Mouse (Mus musculus) CH12.LX (cell line): ENCODE results near the gene Pced1b. TPM values are rescaled to one million over a fixed set of nuclear protein-coding genes. Genes with fewer than 3 reads are reported as not detected.

Experiments used
- DNase-seq: peaks from one replicate; pipeline ENCODE4 v3.0.0-alpha.2; 2013; ENCODE audit errors: extremely low read depth
- H3K27ac ChIP-seq: 2 replicates; pipeline ENCODE4 v1.5.1; 2012; ENCODE audit warnings: low read depth, mild to moderate bottlenecking, control low read depth, moderate library complexity; ENCODE audit not compliant: insufficient read depth
- H3K27me3 ChIP-seq: replicated peaks from 2 replicates; pipeline ENCODE3; 2012; ENCODE audit warnings: inconsistent platforms
- H3K36me3 ChIP-seq, 2 experiments: replicated peaks in 1 of 2; 2 replicates each; pipeline versions ENCODE3 to v1.6.1; 2012; ENCODE audit warnings: inconsistent platforms in 1 of 2, low read length in 1 of 2, mild to moderate bottlenecking in 1 of 2, mixed read lengths in 1 of 2, moderate library complexity in 1 of 2; ENCODE audit not compliant: control insufficient read depth in 1 of 2, insufficient read depth in 1 of 2
- H3K4me1 ChIP-seq, 2 experiments: 2 replicates each; pipeline ENCODE4 v1.6.1; 2012; ENCODE audit warnings: inconsistent platforms in 1 of 2, moderate library complexity in 1 of 2; ENCODE audit not compliant: insufficient read depth in 2 of 2, control insufficient read depth in 1 of 2
- H3K4me2 ChIP-seq: 2 replicates; pipeline ENCODE4 v1.6.1; 2012; ENCODE audit warnings: low read depth, mild to moderate bottlenecking, control low read depth; ENCODE audit not compliant: poor library complexity, insufficient read depth, severe bottlenecking
- H3K4me3 ChIP-seq, 3 experiments: fragments of 150-350 bp in 1 of 3; sonication (generic) in 1 of 3; replicated peaks in 1 of 3; 2 replicates each; pipeline versions ENCODE3 to v1.5.1; 2011 to 2012; ENCODE audit warnings: low read depth in 2 of 3, low read length in 2 of 3, mild to moderate bottlenecking in 2 of 3, moderate library complexity in 2 of 3, control low read depth in 1 of 3, improper control_type of control experiment in 1 of 3, inconsistent platforms in 1 of 3, mixed read lengths in 1 of 3; ENCODE audit not compliant: poor library complexity in 1 of 3
- H3K79me2 ChIP-seq: replicated peaks from 2 replicates; pipeline ENCODE4 v1.6.1; 2012; ENCODE audit warnings: mild to moderate bottlenecking, moderate library complexity; ENCODE audit not compliant: control insufficient read depth, poor library complexity, insufficient read depth, severe bottlenecking; ENCODE audit errors: extremely low read depth
- H3K9ac ChIP-seq: 2 replicates; pipeline ENCODE4 v1.6.1; 2012; ENCODE audit warnings: low read depth, mild to moderate bottlenecking, control low read depth, moderate library complexity; ENCODE audit not compliant: insufficient read depth
- H3K9me3 ChIP-seq: replicated peaks from 2 replicates; pipeline ENCODE3; 2012; ENCODE audit warnings: low read length, inconsistent platforms, mixed read lengths
- CHD1 ChIP-seq: IDR thresholded peaks from 2 replicates; pipeline ENCODE4 v1.6.1; 2012; ENCODE audit warnings: low read depth, low read length, improper control_type of control experiment, inconsistent platforms
- CHD2 ChIP-seq: IDR thresholded peaks from 2 replicates; pipeline ENCODE4 v1.6.1; 2011; ENCODE audit warnings: low read length, improper control_type of control experiment
- CTCF ChIP-seq, 2 experiments: IDR thresholded peaks in 1 of 2; conservative IDR thresholded peaks in 1 of 2; 2 replicates each; pipeline ENCODE4 v1.5.1; 2011 to 2012; ENCODE audit warnings: low read depth in 2 of 2, low read length in 2 of 2, improper control_type of control experiment in 1 of 2, inconsistent platforms in 1 of 2, mild to moderate bottlenecking in 1 of 2, moderate library complexity in 1 of 2
- E2F4 ChIP-seq: IDR thresholded peaks from 2 replicates; pipeline ENCODE4 v1.6.1; 2011; ENCODE audit warnings: low read depth, low read length, improper control_type of control experiment; ENCODE audit not compliant: insufficient replicate concordance
- ELF1 ChIP-seq: IDR thresholded peaks from 2 replicates; pipeline ENCODE4 v1.6.1; 2014; ENCODE audit warnings: low read depth, mild to moderate bottlenecking, inconsistent platforms, low read length, improper control_type of control experiment
- JUN ChIP-seq: IDR thresholded peaks from 2 replicates; pipeline ENCODE4 v1.6.1; 2011; ENCODE audit warnings: low read depth, mild to moderate bottlenecking, low read length, improper control_type of control experiment, moderate library complexity; ENCODE audit not compliant: insufficient read depth
- KAT2A ChIP-seq: IDR thresholded peaks from 2 replicates; pipeline ENCODE4 v1.6.1; 2012; ENCODE audit warnings: low read length, improper control_type of control experiment, inconsistent platforms; ENCODE audit not compliant: insufficient replicate concordance
- MAFK ChIP-seq: IDR thresholded peaks from 2 replicates; pipeline ENCODE4 v1.6.1; 2011; ENCODE audit warnings: low read length, improper control_type of control experiment; ENCODE audit not compliant: insufficient replicate concordance
- MAZ ChIP-seq: IDR thresholded peaks from 2 replicates; pipeline ENCODE4 v1.6.1; 2012; ENCODE audit warnings: low read depth, mild to moderate bottlenecking, inconsistent platforms, low read length, improper control_type of control experiment, moderate library complexity
- POLR2A ChIP-seq: IDR thresholded peaks from 2 replicates; pipeline ENCODE4 v1.6.1; 2011; ENCODE audit warnings: low read depth, mild to moderate bottlenecking, improper control_type of control experiment, low read length
- RAD21 ChIP-seq: IDR thresholded peaks from 2 replicates; pipeline ENCODE4 v1.6.1; 2011; ENCODE audit warnings: low read depth, mild to moderate bottlenecking, low read length, improper control_type of control experiment, moderate library complexity
- RCOR1 ChIP-seq: conservative IDR thresholded peaks from 2 replicates; pipeline ENCODE4 v1.6.1; 2012; ENCODE audit warnings: low read depth, mild to moderate bottlenecking, inconsistent platforms, low read length, improper control_type of control experiment
- SIN3A ChIP-seq: IDR thresholded peaks from 2 replicates; pipeline ENCODE4 v1.6.1; 2012; ENCODE audit warnings: low read length, improper control_type of control experiment, inconsistent platforms
- SMC3 ChIP-seq: IDR thresholded peaks from 2 replicates; pipeline ENCODE4 v1.6.1; 2011; ENCODE audit warnings: low read depth, low read length, improper control_type of control experiment
- TBP ChIP-seq: conservative IDR thresholded peaks from 2 replicates; pipeline ENCODE4 v1.6.1; 2011; ENCODE audit warnings: low read depth, low read length, improper control_type of control experiment
- TCF12 ChIP-seq: IDR thresholded peaks from 2 replicates; pipeline ENCODE4 v1.6.1; 2014; ENCODE audit warnings: low read depth, mild to moderate bottlenecking, inconsistent platforms, low read length, improper control_type of control experiment
- UBTF ChIP-seq: IDR thresholded peaks from 2 replicates; pipeline ENCODE4 v1.6.1; 2012; ENCODE audit warnings: low read depth, mild to moderate bottlenecking, inconsistent platforms, low read length, improper control_type of control experiment, moderate library complexity
- USF2 ChIP-seq: conservative IDR thresholded peaks from 2 replicates; pipeline ENCODE4 v1.6.1; 2011; ENCODE audit warnings: low read depth, low read length, improper control_type of control experiment
- ZKSCAN1 ChIP-seq: IDR thresholded peaks from 2 replicates; pipeline ENCODE4 v1.6.1; 2012; ENCODE audit warnings: low read depth, inconsistent platforms, low read length, improper control_type of control experiment, borderline replicate concordance
- ZMIZ1 ChIP-seq: IDR thresholded peaks from 2 replicates; pipeline ENCODE4 v1.6.1; 2012; ENCODE audit warnings: low read depth, mild to moderate bottlenecking, inconsistent platforms, low read length, improper control_type of control experiment
- ZNF384 ChIP-seq: IDR thresholded peaks from 2 replicates; pipeline ENCODE4 v1.6.1; 2012; ENCODE audit warnings: low read depth, low read length, improper control_type of control experiment, inconsistent platforms
- dilution Hi-C: fragments of 300-500 bp; cut with MboI; formaldehyde crosslinking; loops from 2 replicates; pipeline ENCODE4 v1.14.3; 2020; ENCODE audit warnings: low sequenced_read_pairs; ENCODE audit not compliant: extremely low pct_unique_long_range_greater_than_20kb, extremely low pct_ligation_motif_present
- in situ Hi-C: fragments of 300-500 bp; cut with MboI; formaldehyde crosslinking; loops from 3 replicates; pipeline ENCODE4 v1.14.3; 2019; ENCODE audit warnings: low sequenced_read_pairs, low pct_ligation_motif_present, low pct_unique_long_range_greater_than_20kb, mixed read lengths
- polyA plus RNA-seq: library from polyadenylated mRNA; unstranded; fragments of >175 nt; gene quantifications from 2 replicates; pipeline ENCODE4 v1.2.1, GENCODE M21; 2012; ENCODE audit warnings: low read depth; ENCODE audit not compliant: insufficient read length
- total RNA-seq, 2 experiments: library from RNA; depleted of rRNA; stranded (reverse); fragments of 300-350 nt in 1 of 2; fragments of >200 nt in 1 of 2; gene quantifications; 2 replicates each; pipeline ENCODE4 v1.2.3; 2012 to 2014

The Pced1b gene
- total and polyA plus RNA-seq, 3 experiments = 12.3 to 44.2 (median 21.1) TPM

GRCm38 (mm10) chr15:97278340-97278948, 31.5 kb downstream of the Pced1b start:
- peaks cover 12 to 58% of the 10 kb centered on the region in 2 experiments for H3K4me1 ChIP-seq
- in situ Hi-C loops = no loop called here
- no peak overlapping the region for H3K9ac ChIP-seq
- no peak for DNase-seq
- peaks cover 4 to 16% of the 10 kb centered on the region in 2 experiments for H3K36me3 ChIP-seq
- dilution Hi-C loops = no loop called here
- H3K4me3 ChIP-seq = no peak overlapping the region
- H3K27ac ChIP-seq = no peak overlapping the region
- H3K27me3 ChIP-seq = no peaks in the 10 kb centered on the region
- H3K9me3 ChIP-seq = no peaks in the 10 kb centered on the region
- no peaks in the 10 kb centered on the region for H3K79me2 ChIP-seq
- TF ChIP-seq RAD21 (peak; percentile 44), ZNF384 (no peak), SMC3 (peak; percentile 54), TCF12 (no peak), CTCF (conservative IDR thresholded peaks at IDR 0.05 in 1 of 2, IDR thresholded peaks at IDR 0.05 in 1 of 2; ENCODE audit: low read depth in 2 of 2, low read length in 2 of 2) (peak in 1 of 2 experiments; percentile 58; a peak in 2 of 4 replicates)
- TF ChIP-seq, all 38 proteins: peak for 3
- H3K4me2 ChIP-seq = no peak overlapping the region

- dilution Hi-C loops = no loop called here
- Histone ChIP-seq H3K27ac (no peak overlapping the region), H3K27me3 (no peaks in the 10 kb centered on the region), H3K4me2 (no peak overlapping the region), H3K36me3 (peaks cover 4 to 16% of the 10 kb centered on the region in 2 experiments), H3K4me3 (peak overlapping the region in 1 of 3 experiments; percentile 3), H3K79me2 (no peaks in the 10 kb centered on the region), H3K4me1 (peaks cover 12 to 56% of the 10 kb centered on the region in 2 experiments), H3K9me3 (no peaks in the 10 kb centered on the region), H3K9ac (no peak overlapping the region)
- no peak for DNase-seq
- TF ChIP-seq USF2 (no peak), CHD1 (no peak), SIN3A (no peak), POLR2A (no peak), TCF12 (no peak), ELF1 (no peak), SMC3 (no peak), ZMIZ1 (no peak)
- in situ Hi-C loops = no loop called here
Measured at GRCm38 (mm10) chr15:97280131-97280530, 33.2 kb downstream of the Pced1b start.

DNA sequence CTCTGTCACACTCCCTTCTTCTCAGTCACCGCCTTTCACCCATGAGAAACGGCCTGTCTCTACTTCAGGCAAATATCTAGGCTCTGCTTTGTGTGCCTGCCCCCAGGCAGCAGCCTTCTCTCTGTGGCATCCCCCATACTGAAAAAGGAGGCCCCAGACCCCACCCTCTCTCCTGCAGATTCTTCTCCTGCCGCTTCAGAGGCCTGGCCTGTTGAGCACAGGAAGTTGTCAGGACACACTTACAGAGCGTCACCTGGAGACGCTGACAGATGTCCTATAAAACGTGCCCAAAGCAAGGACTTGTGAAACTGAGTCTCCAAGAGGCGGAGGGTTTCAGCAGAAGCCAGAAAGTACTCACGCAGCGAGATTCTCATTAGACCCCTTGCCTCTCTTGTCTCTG, 33.9 kb downstream of the Pced1b start:
- peaks cover 12 to 50% of the 10 kb centered on the region in 2 experiments for H3K4me1 ChIP-seq
- H3K9me3 ChIP-seq = no peaks in the 10 kb centered on the region
- dilution Hi-C loops = no loop called here
- H3K9ac ChIP-seq = no peak overlapping the region
- no peak for DNase-seq
- no peak overlapping the region for H3K4me2 ChIP-seq
- H3K4me3 ChIP-seq = no peak overlapping the region
- H3K36me3 ChIP-seq = peaks cover 4 to 16% of the 10 kb centered on the region in 2 experiments
- no peaks in the 10 kb centered on the region for H3K79me2 ChIP-seq
- H3K27me3 ChIP-seq = no peaks in the 10 kb centered on the region
- in situ Hi-C loops = no loop called here
- no peak overlapping the region for H3K27ac ChIP-seq
- TF ChIP-seq ZNF384 (no peak), UBTF (no peak), ZKSCAN1 (no peak), POLR2A (no peak), SMC3 (no peak), TBP (no peak), RAD21 (no peak), CHD2 (no peak), MAZ (no peak), MAFK (no peak), SIN3A (no peak), KAT2A (no peak), CHD1 (no peak), JUN (no peak), TCF12 (no peak), RCOR1 (no peak), USF2 (no peak), CTCF (conservative IDR thresholded peaks at IDR 0.05 in 1 of 2, IDR thresholded peaks at IDR 0.05 in 1 of 2; ENCODE audit: low read depth in 2 of 2, low read length in 2 of 2) (no peak), E2F4 (no peak)
